In genomic region chr14:51098300-51098699, GRCm38 (mm10) we compare ENCODE assay signal across 10 mouse cellular contexts. TPM values are rescaled to one million over a fixed set of nuclear protein-coding genes. Genes with fewer than 3 reads are reported as not detected.
DNase-seq lines count a peak whose midpoint lies in the region; ATAC-seq and TF ChIP-seq lines count a peak whose summit lies in the region.
"Not testable (repeated sequence)": the region's sequence is repeated elsewhere in the genome, so short reads cannot be mapped to it uniquely, and the experiment has no call there.
"Had no signal": no experiment of that assay in that cellular context is flagged by ENCODE, and none has a peak within 500 bp of the region (broad histone marks: within the 10 kb centered on the region; RNA-seq: fewer than 3 reads in every experiment).

No protein-coding gene starts in this region.

- H3K79me2 ChIP-seq in CH12.LX (replicated peaks; ENCODE audit: control insufficient read depth, extremely low read depth, insufficient read depth, poor library complexity, severe bottlenecking): not testable (repeated sequence)

- not testable (repeated sequence) for H3K27ac ChIP-seq in CH12.LX (ENCODE audit: insufficient read depth, low read depth); hindbrain, embryonic 13.5 days; liver, postnatal 0 days (ENCODE audit: low read depth); neural tube, embryonic 14.5 days (ENCODE audit: low read depth, low read length); thymus, adult 2 months (ENCODE audit: control insufficient read depth, insufficient read depth, low read length)

- dilution Hi-C loops in CH12.LX (cut with MboI; ENCODE audit: extremely low pct_ligation_motif_present, extremely low pct_unique_long_range_greater_than_20kb, low sequenced_read_pairs): not testable (repeated sequence)

- not testable (repeated sequence) for TF ChIP-seq EP300 in CH12.LX (IDR thresholded peaks at IDR 0.05; ENCODE audit: low read length); liver, postnatal 0 days (IDR thresholded peaks at IDR 0.05; ENCODE audit: low read depth)

- H3K27me3 ChIP-seq in CH12.LX (replicated peaks); hindbrain, embryonic 13.5 days; liver, postnatal 0 days (ENCODE audit: insufficient read depth, low read length); neural tube, embryonic 14.5 days (ENCODE audit: control insufficient read depth, insufficient read depth, low read length); thymus, adult 2 months (ENCODE audit: control insufficient read depth, insufficient read depth, low read length): not testable (repeated sequence)

- peaks cover 6 to 27% of the 10 kb centered on the region in 2 experiments; a peak in 3 of 4 replicates for H3K4me1 ChIP-seq in CH12.LX (ENCODE audit: control insufficient read depth in 1 of 2, insufficient read depth in 2 of 2)
- not testable (repeated sequence) for H3K4me1 ChIP-seq in hindbrain, embryonic 13.5 days (replicated peaks); neural tube, embryonic 14.5 days (ENCODE audit: control insufficient read depth, insufficient read depth, low read length); thymus, adult 2 months (replicated peaks; ENCODE audit: control insufficient read depth, insufficient read depth, low read length)
- peaks cover 21% of the 10 kb centered on the region for H3K4me1 ChIP-seq in liver, postnatal 0 days (ENCODE audit: insufficient read depth)

- DNase-seq in CH12.LX (ENCODE audit: extremely low read depth): peak; percentile 58
- peak; percentile 64 for DNase-seq in cerebellum, adult 11-12 months
- peak; percentile 73 to 88 for DNase-seq in layer of hippocampus, adult 8-10 months (ENCODE audit: low spot score in 2 of 2)
- DNase-seq in liver, postnatal 0 days: peak; percentile 52
- DNase-seq in thymus, adult 2 months: peak; percentile 78

- not testable (repeated sequence) for H3K4me2 ChIP-seq in CH12.LX (ENCODE audit: insufficient read depth, low read depth, poor library complexity, severe bottlenecking); hindbrain, embryonic 13.5 days; liver, postnatal 0 days (ENCODE audit: low read depth, low read length); neural tube, embryonic 14.5 days (ENCODE audit: low read depth, low read length)

- not testable (repeated sequence) for H3K36me3 ChIP-seq in CH12.LX (replicated peaks in 1 of 2; ENCODE audit: control insufficient read depth in 1 of 2, insufficient read depth in 1 of 2, low read length in 1 of 2); hindbrain, embryonic 13.5 days; liver, postnatal 0 days (replicated peaks; ENCODE audit: insufficient read depth, low read length); neural tube, embryonic 14.5 days (ENCODE audit: control insufficient read depth, insufficient read depth, low read length); thymus, adult 2 months (ENCODE audit: control insufficient read depth, insufficient read depth, low read length)

- peak; percentile 74 for TF ChIP-seq RAD21 in CH12.LX (IDR thresholded peaks at IDR 0.05; ENCODE audit: low read depth, low read length)

- H3K9me3 ChIP-seq in CH12.LX (replicated peaks; ENCODE audit: low read length); hindbrain, embryonic 13.5 days; liver, postnatal 0 days (ENCODE audit: low read length); neural tube, embryonic 14.5 days (ENCODE audit: control insufficient read depth, low read length): not testable (repeated sequence)

- WGBS in hindbrain, embryonic 13.5 days: 38% methylated on average over 1 of the region's 1 CpGs
- 31% methylated on average over 1 of the region's 1 CpGs for WGBS in liver, postnatal 0 days (ENCODE audit: insufficient replicate concordance)
- 16% methylated on average over 1 of the region's 1 CpGs for WGBS in neural tube, embryonic 14.5 days
- 47% methylated on average over 1 of the region's 1 CpGs for WGBS in thymus, adult 2 months

- H3K4me3 ChIP-seq in CH12.LX (replicated peaks in 1 of 3; ENCODE audit: low read depth in 2 of 3, low read length in 2 of 3, poor library complexity in 1 of 3); hindbrain, embryonic 13.5 days; liver, postnatal 0 days (ENCODE audit: low read depth, low read length); neural tube, embryonic 14.5 days (ENCODE audit: low read depth, low read length); thymus, adult 2 months (ENCODE audit: control insufficient read depth, insufficient read depth, low read length): not testable (repeated sequence)

- TF ChIP-seq CTCF in CH12.LX (conservative IDR thresholded peaks at IDR 0.05 in 1 of 2, IDR thresholded peaks at IDR 0.05 in 1 of 2; ENCODE audit: low read depth in 2 of 2, low read length in 2 of 2): peak; percentile 50 to 76; a peak in 3 of 4 replicates
- peak; percentile 79 for TF ChIP-seq CTCF in liver, postnatal 0 days (IDR thresholded peaks at IDR 0.05; ENCODE audit: low read depth)
- TF ChIP-seq CTCF in thymus, adult 2 months (IDR thresholded peaks at IDR 0.05; ENCODE audit: borderline replicate concordance, control insufficient read depth, extremely low read depth, insufficient read depth, low read length, poor library complexity): not testable (repeated sequence)

- not testable (repeated sequence) for TF ChIP-seq POLR2A in CH12.LX (IDR thresholded peaks at IDR 0.05; ENCODE audit: low read depth, low read length); thymus, adult 2 months (IDR thresholded peaks at IDR 0.05; ENCODE audit: control insufficient read depth, extremely low read depth, insufficient read depth, low read length, poor library complexity)

- in situ Hi-C loops in CH12.LX (cut with MboI; ENCODE audit: low pct_ligation_motif_present, low pct_unique_long_range_greater_than_20kb, low sequenced_read_pairs): loop anchor here (10.0 kb wide), 1 partner anchor 73 kb away; no protein-coding TSS in a partner anchor

- peak; percentile 75 for ATAC-seq in frontal cortex, adult (ENCODE audit: low TSS enrichment)
- peak; percentile 40 for ATAC-seq in hindbrain, embryonic 13.5 days (ENCODE audit: low FRiP score)
- peak; percentile 26 for ATAC-seq in liver, postnatal 0 days
- ATAC-seq in neural tube, embryonic 14.5 days (ENCODE audit: low read depth): peak; percentile 69

- not testable (repeated sequence) for H3K9ac ChIP-seq in CH12.LX (ENCODE audit: insufficient read depth, low read depth); hindbrain, embryonic 13.5 days; liver, postnatal 0 days (replicated peaks); neural tube, embryonic 14.5 days (replicated peaks; ENCODE audit: low read depth, low read length)

RNA-seq across cellular contexts. Expression of gene Ang, which starts 7.3 kb away (rescaled TPM):
- total RNA-seq in CH12.LX (2012; rRNA removed) (1.6 and 2.2 TPM in 2 replicates), CH12.LX (2014; rRNA removed) (0.44 and 1.2 TPM in 2 replicates)
- 0.97 and 1.2 TPM in 2 replicates for polyA plus RNA-seq in CH12.LX (2012; ENCODE audit: insufficient read length, low read depth)
- 4.1 and 4.4 TPM in 2 replicates for polyA plus RNA-seq in hindbrain, embryonic 13.5 days (2015; fragmentation: Nextera tagmentation; extraction: Ambion mirVana)
- total RNA-seq in layer of hippocampus, adult 8-10 months (2022): 10 to 100 TPM in 2 of 4 experiments, 1 to 10 TPM in 2; 3.9 to 15.2 (median 8.4) TPM
- polyA plus RNA-seq in liver, postnatal 0 days (2015; fragmentation: Nextera tagmentation; extraction: Ambion mirVana): 85.3 and 131 TPM in 2 replicates
- polyA plus RNA-seq in neural tube, embryonic 14.5 days (2014; fragmentation: Nextera tagmentation; extraction: Ambion mirVana): 2.7 and 2.9 TPM in 2 replicates
- 5.3 and 7.5 TPM in 2 replicates for polyA plus RNA-seq in thymus, adult 2 months (2012; rRNA removed)

RNA-seq across cellular contexts. Expression of gene Rnase4, which starts 7.4 kb away (rescaled TPM):
- total RNA-seq in CH12.LX (2012; rRNA removed) (0.92 and 1.9 TPM in 2 replicates), CH12.LX (2014; rRNA removed) (1.8 and 2.5 TPM in 2 replicates)
- 1.1 and 1.6 TPM in 2 replicates for polyA plus RNA-seq in CH12.LX (2012; ENCODE audit: insufficient read length, low read depth)
- polyA plus RNA-seq in hindbrain, embryonic 13.5 days (2015; fragmentation: Nextera tagmentation; extraction: Ambion mirVana): 15.3 and 17.5 TPM in 2 replicates
- 10 to 100 TPM; 14.0 to 46.9 (median 27.4) TPM for total RNA-seq in layer of hippocampus, adult 8-10 months (2022)
- 221 and 337 TPM in 2 replicates for polyA plus RNA-seq in liver, postnatal 0 days (2015; fragmentation: Nextera tagmentation; extraction: Ambion mirVana)
- 12.2 and 17.6 TPM in 2 replicates for polyA plus RNA-seq in neural tube, embryonic 14.5 days (2014; fragmentation: Nextera tagmentation; extraction: Ambion mirVana)
- polyA plus RNA-seq in thymus, adult 2 months (2012; rRNA removed): 33.2 and 52.1 TPM in 2 replicates

RNA-seq across cellular contexts. Expression of gene Eddm3b, which starts 15.9 kb away (rescaled TPM):
- total RNA-seq in CH12.LX (2012; rRNA removed) (not detected in 2 replicates), CH12.LX (2014; rRNA removed) (not detected in 2 replicates)
- polyA plus RNA-seq in CH12.LX (2012; ENCODE audit: insufficient read length, low read depth): not detected in 2 replicates
- not detected in 2 replicates for polyA plus RNA-seq in hindbrain, embryonic 13.5 days (2015; fragmentation: Nextera tagmentation; extraction: Ambion mirVana)
- not detected for total RNA-seq in layer of hippocampus, adult 8-10 months (2022)
- 0.07 TPM in 2 replicates for polyA plus RNA-seq in liver, postnatal 0 days (2015; fragmentation: Nextera tagmentation; extraction: Ambion mirVana)
- polyA plus RNA-seq in neural tube, embryonic 14.5 days (2014; fragmentation: Nextera tagmentation; extraction: Ambion mirVana): not detected in 2 replicates
- polyA plus RNA-seq in thymus, adult 2 months (2012; rRNA removed): not detected in 2 replicates
- polyA plus RNA-seq: heart, embryonic 12.5 days; stomach, embryonic 15.5 days had no signal

RNA-seq across cellular contexts. Expression of gene Olfr750, which starts 24.1 kb away (rescaled TPM):
- total RNA-seq in CH12.LX (2012; rRNA removed) (not detected in 2 replicates), CH12.LX (2014; rRNA removed) (not detected in 2 replicates)
- polyA plus RNA-seq in CH12.LX (2012; ENCODE audit: insufficient read length, low read depth): not detected in 2 replicates
- polyA plus RNA-seq in hindbrain, embryonic 13.5 days (2015; fragmentation: Nextera tagmentation; extraction: Ambion mirVana): 0.05 TPM in 1 of 2 replicates, not detected in the other
- not detected for total RNA-seq in layer of hippocampus, adult 8-10 months (2022)
- not detected in 2 replicates for polyA plus RNA-seq in liver, postnatal 0 days (2015; fragmentation: Nextera tagmentation; extraction: Ambion mirVana)
- not detected in 2 replicates for polyA plus RNA-seq in neural tube, embryonic 14.5 days (2014; fragmentation: Nextera tagmentation; extraction: Ambion mirVana)
- 0.11 TPM in 1 of 2 replicates, not detected in the other for polyA plus RNA-seq in thymus, adult 2 months (2012; rRNA removed)
- polyA plus RNA-seq: heart, embryonic 12.5 days; stomach, embryonic 15.5 days had no signal

RNA-seq across cellular contexts. Expression of gene Rnase6, which starts 25.4 kb away (rescaled TPM):
- 15.6 and 18.3 TPM in 2 replicates for total RNA-seq in CH12.LX (2012; rRNA removed)
- total RNA-seq in CH12.LX (2014; rRNA removed): 35.1 and 38.2 TPM in 2 replicates
- polyA plus RNA-seq in CH12.LX (2012; ENCODE audit: insufficient read length, low read depth): 15.3 and 16.4 TPM in 2 replicates
- 0.25 and 0.47 TPM in 2 replicates for polyA plus RNA-seq in hindbrain, embryonic 13.5 days (2015; fragmentation: Nextera tagmentation; extraction: Ambion mirVana)
- under 1 TPM in 2 of 4 experiments, not detected in 2; 0.45 to 0.50 TPM for total RNA-seq in layer of hippocampus, adult 8-10 months (2022)
- 6.3 and 7.5 TPM in 2 replicates for polyA plus RNA-seq in liver, postnatal 0 days (2015; fragmentation: Nextera tagmentation; extraction: Ambion mirVana)
- polyA plus RNA-seq in neural tube, embryonic 14.5 days (2014; fragmentation: Nextera tagmentation; extraction: Ambion mirVana): 0.50 TPM in 1 of 2 replicates, not detected in the other
- polyA plus RNA-seq in thymus, adult 2 months (2012; rRNA removed): 14.2 and 19.1 TPM in 2 replicates

Comparison
In these comparisons a context has a peak if more than half of its experiments do, and no peak if none do; other contexts are left out.
1. RNA of gene Ang, which starts 7.3 kb away (polyA plus RNA-seq): 85.3 to 131 TPM in liver, postnatal 0 days; 5.3 to 7.5 TPM in thymus, adult 2 months, 4.1 to 4.4 TPM in hindbrain, embryonic 13.5 days, 2.7 to 2.9 TPM in neural tube, embryonic 14.5 days and 0.97 to 1.2 TPM in CH12.LX; every median in the first group is over 10 times any median in the second.
2. Peak in every context shown above with its lines, with median percentiles within 50 percentile points of each other: DNase-seq and ATAC-seq.